Mouse (Mus musculus): Measurements from ENCODE around the gene Fam117a. TPM values are rescaled to one million over a fixed set of nuclear protein-coding genes. Genes with fewer than 3 reads are reported as not detected.
"Not testable (repeated sequence)": the region's sequence is repeated elsewhere in the genome, so short reads cannot be mapped to it uniquely, and the experiment has no call there.

The Fam117a gene
- polyA plus RNA-seq, 2 experiments = 71.6 to 103 TPM

DNA sequence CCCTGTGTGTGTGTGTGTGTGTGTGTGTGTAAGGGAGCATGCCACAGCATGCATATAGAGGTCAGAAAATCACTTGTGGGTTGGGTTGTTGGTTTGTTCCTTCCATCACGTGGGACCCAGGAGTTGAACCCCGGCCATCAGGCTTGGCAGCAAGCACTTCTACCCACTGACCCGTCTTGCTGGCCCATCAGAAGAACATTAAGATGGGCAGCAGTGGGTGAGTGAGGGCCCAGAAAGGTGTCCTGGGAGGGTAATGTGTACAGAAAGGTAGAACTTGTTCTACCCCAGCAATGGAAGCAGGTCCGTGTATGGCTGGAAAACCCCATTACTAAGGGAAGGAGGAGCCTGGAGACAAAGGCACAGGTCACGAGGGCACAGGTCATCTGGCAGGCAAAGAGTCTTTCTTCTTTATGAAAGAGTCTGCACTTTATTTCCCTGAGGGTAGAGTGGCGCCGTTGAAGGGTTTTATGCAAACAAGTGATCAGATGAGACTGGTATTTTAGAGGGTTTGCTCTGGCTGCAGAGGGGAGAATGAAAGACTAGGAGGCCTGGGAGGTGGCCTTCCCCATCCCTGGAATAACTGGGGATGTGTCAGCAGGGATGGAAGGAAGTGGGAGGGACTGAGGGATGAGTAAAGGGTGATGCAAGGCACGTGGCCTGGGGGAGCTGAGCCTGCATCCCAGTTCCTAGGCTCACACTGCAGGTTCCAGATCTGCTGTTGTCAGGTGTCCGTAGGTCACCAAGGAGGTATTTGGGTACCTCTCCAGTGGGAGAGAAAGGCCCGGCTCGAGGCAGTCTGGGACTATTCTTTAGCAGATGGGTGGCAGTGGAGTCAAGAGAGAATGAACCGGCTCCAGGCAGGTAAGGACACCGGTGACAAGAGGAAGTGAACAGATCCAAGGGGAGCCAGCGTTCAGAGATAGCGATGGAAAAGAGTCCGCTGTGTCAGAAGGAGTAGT lies 66.8 kb downstream of the Fam117a start:
- Histone ChIP-seq H3K9me3 (ENCODE audit: control insufficient read depth, low read length) (no peaks in the 10 kb centered on the region), H3K4me3 (ENCODE audit: insufficient read depth in 1 of 2, low read depth in 2 of 2, low read length in 2 of 2) (no peak overlapping the region), H3K4me1 (replicated peaks; ENCODE audit: control insufficient read depth in 2 of 2, insufficient read depth in 2 of 2, low read length in 1 of 2) (no peaks in the 10 kb centered on the region), H3K36me3 (replicated peaks; ENCODE audit: control insufficient read depth, insufficient read depth, low read depth) (no peaks in the 10 kb centered on the region), H3K9ac (replicated peaks) (no peak overlapping the region), H3K27ac (no peak overlapping the region), H3K27me3 (ENCODE audit: control insufficient read depth, insufficient read depth, low read length) (no peaks in the 10 kb centered on the region; the same call in none of the 2 replicates), H3K4me2 (ENCODE audit: low read depth) (no peak overlapping the region)
- DNase-seq (ENCODE audit: low read depth in 3 of 3, low spot score in 3 of 3) (no peak), ATAC-seq (ENCODE audit: insufficient read depth) (no peak)
- WGBS (ENCODE audit: insufficient replicate concordance) = 64% methylated on average over 16 of the region's 16 CpGs
- TF ChIP-seq EP300 (IDR thresholded peaks at IDR 0.05; ENCODE audit: low read depth) = no peak
- no peak for TF ChIP-seq CTCF (IDR thresholded peaks at IDR 0.05; ENCODE audit: low read depth)

DNA sequence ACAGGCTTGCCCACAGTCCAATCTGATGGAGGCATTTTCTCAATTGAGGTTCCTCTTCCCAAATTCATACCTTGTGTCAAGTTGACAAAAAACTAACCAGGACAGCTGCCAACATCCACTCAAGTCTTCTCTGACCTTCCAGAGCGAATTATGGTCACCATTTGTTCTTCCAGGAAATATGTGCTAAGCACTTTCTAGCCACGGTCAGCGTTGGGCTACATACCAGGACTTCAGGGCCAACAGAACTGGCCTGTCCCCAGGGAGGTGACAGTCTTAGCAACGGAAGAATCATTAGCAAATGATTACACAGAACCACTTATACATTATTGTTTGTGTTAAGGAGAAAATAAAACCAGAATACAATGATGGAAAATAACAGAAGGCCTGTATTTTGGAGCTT lies 69.0 kb downstream of the Fam117a start:
- Histone ChIP-seq H3K4me1 (replicated peaks; ENCODE audit: control insufficient read depth in 2 of 2, insufficient read depth in 2 of 2, low read length in 1 of 2) (no peaks in the 10 kb centered on the region), H3K27me3 (ENCODE audit: control insufficient read depth, insufficient read depth, low read length) (no peaks in the 10 kb centered on the region; the same call in 1 of the 2 replicates), H3K36me3 (replicated peaks; ENCODE audit: control insufficient read depth, insufficient read depth, low read depth) (no peaks in the 10 kb centered on the region), H3K27ac (no peak overlapping the region), H3K9me3 (ENCODE audit: control insufficient read depth, low read length) (no peaks in the 10 kb centered on the region), H3K4me2 (ENCODE audit: low read depth) (no peak overlapping the region), H3K9ac (replicated peaks) (no peak overlapping the region), H3K4me3 (ENCODE audit: insufficient read depth in 1 of 2, low read depth in 2 of 2, low read length in 2 of 2) (no peak overlapping the region)
- ATAC-seq (ENCODE audit: insufficient read depth) (no peak), DNase-seq (ENCODE audit: low read depth in 3 of 3, low spot score in 3 of 3) (no peak)
- TF ChIP-seq CTCF (IDR thresholded peaks at IDR 0.05; ENCODE audit: low read depth) = no peak
- no peak for TF ChIP-seq EP300 (IDR thresholded peaks at IDR 0.05; ENCODE audit: low read depth)
- 63% methylated on average over 4 of the region's 4 CpGs for WGBS (ENCODE audit: insufficient replicate concordance)

DNA sequence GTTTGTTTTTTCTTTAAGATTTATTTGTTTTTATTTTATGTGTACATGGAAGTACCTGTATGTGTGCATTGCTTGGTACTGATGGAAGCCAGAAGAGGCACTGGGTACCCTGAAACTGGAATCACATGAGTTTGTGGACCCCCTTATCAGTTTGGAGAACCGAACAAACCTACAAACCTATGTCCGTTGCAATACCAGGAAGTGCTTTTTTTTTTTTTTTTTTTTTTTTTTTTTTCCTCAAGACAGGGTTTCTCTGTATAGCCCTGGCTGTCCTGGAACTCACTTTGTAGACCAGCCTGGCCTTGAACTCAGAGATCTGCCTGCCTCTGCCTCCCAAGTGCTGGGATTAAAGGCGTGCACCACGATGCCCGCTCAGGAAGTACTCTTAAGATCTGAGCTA lies 69.6 kb downstream of the Fam117a start:
- not testable (repeated sequence) for H3K27ac ChIP-seq; H3K4me1 ChIP-seq (replicated peaks; ENCODE audit: control insufficient read depth in 2 of 2, insufficient read depth in 2 of 2, low read length in 1 of 2); H3K9me3 ChIP-seq (ENCODE audit: control insufficient read depth, low read length); H3K4me2 ChIP-seq (ENCODE audit: low read depth); H3K27me3 ChIP-seq (ENCODE audit: control insufficient read depth, insufficient read depth, low read length); DNase-seq (ENCODE audit: low read depth in 3 of 3, low spot score in 3 of 3); H3K4me3 ChIP-seq (ENCODE audit: insufficient read depth in 1 of 2, low read depth in 2 of 2, low read length in 2 of 2); ATAC-seq (ENCODE audit: insufficient read depth); H3K9ac ChIP-seq (replicated peaks); H3K36me3 ChIP-seq (replicated peaks; ENCODE audit: control insufficient read depth, insufficient read depth, low read depth)
- 62% methylated on average over 5 of the region's 5 CpGs for WGBS (ENCODE audit: insufficient replicate concordance)

DNA sequence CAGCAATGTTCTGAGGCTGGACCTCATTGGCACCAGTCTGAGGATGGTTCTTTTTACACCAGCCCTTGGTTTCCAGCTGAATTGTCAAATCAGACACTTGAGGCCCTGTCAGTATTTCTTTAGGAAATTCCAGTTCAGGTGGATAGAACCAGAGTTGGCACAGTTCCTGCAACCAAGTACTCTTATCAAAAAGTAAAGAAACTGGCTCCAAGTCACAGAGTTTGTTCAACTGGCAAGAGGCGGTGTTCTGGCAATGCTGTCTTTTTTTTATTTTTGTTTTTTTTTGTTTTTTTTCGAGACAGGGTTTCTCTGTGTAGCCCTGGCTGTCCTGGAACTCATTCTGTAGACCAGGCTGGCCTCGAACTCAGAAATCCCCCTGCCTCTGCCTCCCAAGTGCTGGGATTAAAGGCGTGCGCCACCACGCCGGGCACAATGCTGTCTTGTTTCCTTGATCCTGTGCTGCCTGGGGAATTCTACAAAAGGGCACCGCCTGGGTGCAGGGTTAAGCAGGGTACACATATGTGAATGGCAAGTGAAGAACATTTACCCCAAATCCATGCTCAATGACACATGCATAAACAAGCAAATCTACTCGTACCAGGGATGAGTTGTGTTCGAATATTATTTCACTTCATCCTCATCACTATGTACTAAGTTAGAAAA lies 72.8 kb downstream of the Fam117a start:
- Histone ChIP-seq H3K4me1 (replicated peaks; ENCODE audit: control insufficient read depth in 2 of 2, insufficient read depth in 2 of 2, low read length in 1 of 2) (peaks cover 0 to 5% of the 10 kb centered on the region in 2 experiments; a peak in 2 of 4 replicates), H3K9me3 (ENCODE audit: control insufficient read depth, low read length) (no peaks in the 10 kb centered on the region), H3K36me3 (replicated peaks; ENCODE audit: control insufficient read depth, insufficient read depth, low read depth) (no peaks in the 10 kb centered on the region), H3K4me2 (ENCODE audit: low read depth) (no peak overlapping the region), H3K4me3 (ENCODE audit: insufficient read depth in 1 of 2, low read depth in 2 of 2, low read length in 2 of 2) (no peak overlapping the region), H3K27ac (no peak overlapping the region), H3K9ac (replicated peaks) (no peak overlapping the region), H3K27me3 (ENCODE audit: control insufficient read depth, insufficient read depth, low read length) (no peaks in the 10 kb centered on the region; the same call in 1 of the 2 replicates)
- TF ChIP-seq EP300 (IDR thresholded peaks at IDR 0.05; ENCODE audit: low read depth) (no peak), CTCF (IDR thresholded peaks at IDR 0.05; ENCODE audit: low read depth) (no peak)
- ATAC-seq (ENCODE audit: insufficient read depth) (no peak), DNase-seq (ENCODE audit: low read depth in 3 of 3, low spot score in 3 of 3) (no peak)
- WGBS (ENCODE audit: insufficient replicate concordance) = 64% methylated on average over 10 of the region's 10 CpGs

DNA sequence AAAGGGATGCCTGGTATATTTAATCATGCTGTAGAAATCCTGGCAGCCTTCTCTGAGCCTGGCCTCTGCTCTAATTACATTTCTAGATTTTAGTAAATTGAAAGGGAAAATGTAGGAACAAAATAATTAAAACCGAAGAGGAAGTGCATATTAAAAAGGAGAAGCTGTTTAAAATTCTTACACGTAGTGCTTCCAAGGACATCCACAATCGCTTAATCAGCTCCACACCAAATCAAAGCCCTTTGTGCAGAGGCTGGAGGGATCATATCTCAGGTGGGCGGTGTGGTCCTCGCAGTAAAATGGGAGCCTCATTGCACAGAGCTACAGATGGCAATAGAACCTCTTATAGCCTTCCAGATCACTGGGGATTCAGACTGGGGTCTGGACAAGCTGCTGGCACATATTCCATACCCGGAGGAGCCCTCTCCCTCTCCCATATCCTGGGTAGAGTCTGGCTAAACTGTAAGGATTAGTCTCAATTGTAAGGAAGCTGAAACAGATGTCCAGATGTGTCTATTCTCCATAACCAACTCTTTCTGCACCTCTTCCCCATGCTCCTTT lies 74.7 kb downstream of the Fam117a start:
- Histone ChIP-seq H3K27ac (no peak overlapping the region), H3K9me3 (ENCODE audit: control insufficient read depth, low read length) (no peaks in the 10 kb centered on the region), H3K4me3 (ENCODE audit: insufficient read depth in 1 of 2, low read depth in 2 of 2, low read length in 2 of 2) (no peak overlapping the region), H3K4me1 (replicated peaks; ENCODE audit: control insufficient read depth in 2 of 2, insufficient read depth in 2 of 2, low read length in 1 of 2) (peaks cover 11 to 14% of the 10 kb centered on the region in 2 experiments), H3K27me3 (ENCODE audit: control insufficient read depth, insufficient read depth, low read length) (no peaks in the 10 kb centered on the region; the same call in 1 of the 2 replicates), H3K9ac (replicated peaks) (no peak overlapping the region), H3K4me2 (ENCODE audit: low read depth) (no peak overlapping the region), H3K36me3 (replicated peaks; ENCODE audit: control insufficient read depth, insufficient read depth, low read depth) (no peaks in the 10 kb centered on the region)
- 55% methylated on average over 6 of the region's 6 CpGs for WGBS (ENCODE audit: insufficient replicate concordance)
- no peak for DNase-seq (ENCODE audit: low read depth in 3 of 3, low spot score in 3 of 3)
- no peak for ATAC-seq (ENCODE audit: insufficient read depth)
- TF ChIP-seq CTCF (IDR thresholded peaks at IDR 0.05; ENCODE audit: low read depth) (no peak), EP300 (IDR thresholded peaks at IDR 0.05; ENCODE audit: low read depth) (no peak)
